ENCODE assay signal across 10 mouse cellular contexts in genomic region chr19:46525691-46526631, GRCm38 (mm10). TPM values are rescaled to one million over a fixed set of nuclear protein-coding genes. Genes with fewer than 3 reads are reported as not detected.
DNase-seq lines count a peak whose midpoint lies in the region; ATAC-seq and TF ChIP-seq lines count a peak whose summit lies in the region.
"Had no signal": no experiment of that assay in that cellular context is flagged by ENCODE, and none has a peak within 500 bp of the region (broad histone marks: within the 10 kb centered on the region; RNA-seq: fewer than 3 reads in every experiment).

No protein-coding gene starts in this region.

- H3K27me3 ChIP-seq in heart, embryonic 15.5 days = no peaks in the 10 kb centered on the region
- H3K27me3 ChIP-seq in MEL (ENCODE audit: control insufficient read depth in 1 of 2, insufficient read depth in 2 of 2, low read length in 2 of 2) = no peaks in the 10 kb centered on the region
- H3K27me3 ChIP-seq in forebrain, embryonic 11.5 days (ENCODE audit: control insufficient read depth, insufficient read depth, low read length) = no peaks in the 10 kb centered on the region
- no peaks in the 10 kb centered on the region for H3K27me3 ChIP-seq in kidney, embryonic 16.5 days (ENCODE audit: insufficient read depth, low read length)

- no peak for TF ChIP-seq RAD21 in MEL (IDR thresholded peaks at IDR 0.05; ENCODE audit: low read depth, low read length)

- no peak for DNase-seq in heart, postnatal 4 days
- peak; percentile 9 for DNase-seq in MEL (ENCODE audit: low read depth, low spot score)
- DNase-seq in forebrain, embryonic 11.5 days (ENCODE audit: low spot score) = no peak
- DNase-seq in thymus, postnatal 36 days = no peak
- DNase-seq in left cerebral cortex, adult 18-20 months (ENCODE audit: low spot score in 2 of 2) = no peak
- DNase-seq in frontal cortex, postnatal 14 days (ENCODE audit: low spot score in 2 of 2) = no peak

- ATAC-seq in heart, embryonic 15.5 days (replicated peaks; ENCODE audit: insufficient number of reproducible peaks, insufficient read depth, low FRiP score, low read depth) = no peak
- ATAC-seq in forebrain, embryonic 11.5 days (replicated peaks; ENCODE audit: low FRiP score) = no peak
- no peak for ATAC-seq in kidney, embryonic 16.5 days (ENCODE audit: low FRiP score, low TSS enrichment)

- no peaks in the 10 kb centered on the region for H3K9me3 ChIP-seq in heart, embryonic 15.5 days (replicated peaks)
- no peaks in the 10 kb centered on the region for H3K9me3 ChIP-seq in MEL (replicated peaks; ENCODE audit: insufficient read depth, low read length)
- H3K9me3 ChIP-seq in forebrain, embryonic 11.5 days (ENCODE audit: control insufficient read depth, low read length) = no peaks in the 10 kb centered on the region
- no peaks in the 10 kb centered on the region for H3K9me3 ChIP-seq in kidney, embryonic 16.5 days (ENCODE audit: low read length)
- H3K9me3 ChIP-seq: G1E had no signal

- 51% methylated on average over 10 of the region's 10 CpGs for WGBS in heart, embryonic 15.5 days
- WGBS in forebrain, embryonic 11.5 days = 53% methylated on average over 10 of the region's 10 CpGs
- 56% methylated on average over 10 of the region's 10 CpGs for WGBS in kidney, embryonic 16.5 days

- no peak for TF ChIP-seq CTCF in MEL (IDR thresholded peaks at IDR 0.05 in 2 of 3, conservative IDR thresholded peaks at IDR 0.05 in 1 of 3; ENCODE audit: control insufficient read depth in 1 of 3, insufficient read depth in 1 of 3, low read depth in 2 of 3, low read length in 3 of 3, poor library complexity in 1 of 3, severe bottlenecking in 1 of 3)

- H3K79me2 ChIP-seq in MEL (ENCODE audit: control insufficient read depth, insufficient read depth, low read length, poor library complexity) = no peaks in the 10 kb centered on the region

- no peaks in the 10 kb centered on the region for H3K36me3 ChIP-seq in heart, embryonic 15.5 days
- H3K36me3 ChIP-seq in MEL (ENCODE audit: control insufficient read depth in 1 of 2, insufficient read depth in 2 of 2, low read length in 2 of 2) = peaks cover 0 to 15% of the 10 kb centered on the region in 2 experiments; a peak in 2 of 4 replicates
- H3K36me3 ChIP-seq in forebrain, embryonic 11.5 days (ENCODE audit: control insufficient read depth, insufficient read depth, low read length) = no peaks in the 10 kb centered on the region
- H3K36me3 ChIP-seq in kidney, embryonic 16.5 days (ENCODE audit: insufficient read depth, low read length) = no peaks in the 10 kb centered on the region
- H3K36me3 ChIP-seq: G1E had no signal

- no peak for TF ChIP-seq EP300 in MEL (IDR thresholded peaks at IDR 0.05; ENCODE audit: low read depth in 1 of 2, low read length in 2 of 2)

- H3K4me1 ChIP-seq in heart, embryonic 15.5 days (replicated peaks) = peaks cover 91% of the 10 kb centered on the region
- H3K4me1 ChIP-seq in MEL (ENCODE audit: control insufficient read depth in 1 of 2, insufficient read depth in 2 of 2, low read length in 2 of 2) = peaks cover 10 to 34% of the 10 kb centered on the region in 2 experiments
- H3K4me1 ChIP-seq in forebrain, embryonic 11.5 days (replicated peaks; ENCODE audit: control insufficient read depth, insufficient read depth, low read length) = peaks cover 65% of the 10 kb centered on the region
- H3K4me1 ChIP-seq in kidney, embryonic 16.5 days (ENCODE audit: insufficient read depth, low read length) = peaks cover 95% of the 10 kb centered on the region

- peak overlapping the region; percentile 81 for H3K27ac ChIP-seq in heart, embryonic 15.5 days
- H3K27ac ChIP-seq in MEL (ENCODE audit: control insufficient read depth, low read depth, low read length) = no peak overlapping the region
- peak overlapping the region; percentile 6; the same call in 1 of the 2 replicates for H3K27ac ChIP-seq in forebrain, embryonic 11.5 days (ENCODE audit: low read depth, low read length)
- H3K27ac ChIP-seq in kidney, embryonic 16.5 days (ENCODE audit: low read length) = peak overlapping the region; percentile 90

- TF ChIP-seq POLR2A in MEL (IDR thresholded peaks at IDR 0.05; ENCODE audit: control insufficient read depth in 1 of 2, insufficient read depth in 1 of 2, low read depth in 1 of 2, low read length in 2 of 2, poor library complexity in 1 of 2) = no peak

- no peak overlapping the region for H3K4me3 ChIP-seq in heart, embryonic 15.5 days
- no peak overlapping the region for H3K4me3 ChIP-seq in MEL (ENCODE audit: control insufficient read depth in 1 of 2, insufficient read depth in 1 of 2, low read depth in 2 of 2, low read length in 2 of 2)
- no peak overlapping the region for H3K4me3 ChIP-seq in forebrain, embryonic 11.5 days (ENCODE audit: low read depth, low read length)
- H3K4me3 ChIP-seq in kidney, embryonic 16.5 days (ENCODE audit: low read length) = no peak overlapping the region
- H3K4me3 ChIP-seq: erythroblast, embryonic 14.5 days had no signal

- no peak overlapping the region for H3K9ac ChIP-seq in heart, embryonic 15.5 days
- H3K9ac ChIP-seq in MEL (ENCODE audit: control insufficient read depth, low read depth, low read length, poor library complexity, severe bottlenecking) = no peak overlapping the region
- H3K9ac ChIP-seq in forebrain, embryonic 11.5 days (ENCODE audit: low read length) = no peak overlapping the region; the same call in 1 of the 2 replicates
- H3K9ac ChIP-seq in kidney, embryonic 16.5 days (replicated peaks; ENCODE audit: low read length) = no peak overlapping the region

- no peak overlapping the region for H3K4me2 ChIP-seq in heart, embryonic 15.5 days
- H3K4me2 ChIP-seq in forebrain, embryonic 11.5 days (ENCODE audit: low read depth, low read length, severe bottlenecking) = 0 out of 2 replicates have a peak overlapping the region, but pooled peaks have one; percentile 8
- no peak overlapping the region for H3K4me2 ChIP-seq in kidney, embryonic 16.5 days (replicated peaks; ENCODE audit: low read depth, low read length)

TF ChIP-seq in MEL, 35 proteins besides CTCF, POLR2A, EP300 and RAD21:
- TF ChIP-seq MYC (IDR thresholded peaks at IDR 0.05; ENCODE audit: low read depth, low read length) = no peak
- no peak for TF ChIP-seq JUND (IDR thresholded peaks at IDR 0.05; ENCODE audit: low read depth, low read length)
- TF ChIP-seq CHD1 (IDR thresholded peaks at IDR 0.05; ENCODE audit: low read depth, low read length) = no peak
- TF ChIP-seq ZNF384 (IDR thresholded peaks at IDR 0.05; ENCODE audit: low read depth, low read length) = no peak
- no peak for TF ChIP-seq MXI1 (IDR thresholded peaks at IDR 0.05; ENCODE audit: low read depth, low read length)
- TF ChIP-seq ZMIZ1 (IDR thresholded peaks at IDR 0.05; ENCODE audit: low read depth, low read length) = no peak
- TF ChIP-seq MEF2A (IDR thresholded peaks at IDR 0.05; ENCODE audit: extremely low read depth, insufficient replicate concordance, low read depth, low read length, poor library complexity, severe bottlenecking) = no peak
- TF ChIP-seq HCFC1 (IDR thresholded peaks at IDR 0.05; ENCODE audit: low read depth, low read length) = no peak
TF ChIP-seq in MEL: peak in this region for 0.

RNA-seq across cellular contexts. Expression of gene Trim8, which starts 24.5 kb away (rescaled TPM):
- polyA plus RNA-seq in heart, embryonic 15.5 days (2015; fragmentation: Nextera tagmentation; extraction: Ambion mirVana) = 15.9 and 19.2 TPM in 2 replicates
- 10 to 100 TPM; 50.1 to 53.8 TPM for total RNA-seq in heart, postnatal 4 days (2021)
- 19.1 and 21.2 TPM in 2 replicates for total RNA-seq in MEL (2012; rRNA removed)
- 10 to 100 TPM in 1 of 2 experiments, not detected in 1; 57.2 TPM for polyA plus RNA-seq in MEL (2012; ENCODE audit: insufficient read depth in 1 of 2, insufficient read length in 2 of 2, low read depth in 1 of 2, low replicate concordance in 2 of 2, missing spikeins in 1 of 2)
- polyA plus RNA-seq in forebrain, embryonic 11.5 days (2014; fragmentation: Nextera tagmentation; extraction: Ambion mirVana) = 30.7 and 39.5 TPM in 2 replicates
- polyA plus RNA-seq in kidney, embryonic 16.5 days (2015; fragmentation: Nextera tagmentation; extraction: Ambion mirVana) = 22.2 and 26.0 TPM in 2 replicates
- total RNA-seq in left cerebral cortex, adult 18-20 months (2021) = 100 to 1,000 TPM; 119 to 120 TPM

RNA-seq across cellular contexts. Expression of gene Arl3, which starts 47.0 kb away (rescaled TPM):
- 86.9 and 91.8 TPM in 2 replicates for polyA plus RNA-seq in heart, embryonic 15.5 days (2015; fragmentation: Nextera tagmentation; extraction: Ambion mirVana)
- total RNA-seq in heart, postnatal 4 days (2021) = 10 to 100 TPM; 29.6 to 31.1 TPM
- 62.4 and 74.8 TPM in 2 replicates for total RNA-seq in MEL (2012; rRNA removed)
- polyA plus RNA-seq in MEL (2012; ENCODE audit: insufficient read depth in 1 of 2, insufficient read length in 2 of 2, low read depth in 1 of 2, low replicate concordance in 2 of 2, missing spikeins in 1 of 2) = 100 to 1,000 TPM in 1 of 2 experiments, not detected in 1; 123 TPM
- polyA plus RNA-seq in forebrain, embryonic 11.5 days (2014; fragmentation: Nextera tagmentation; extraction: Ambion mirVana) = 152 and 154 TPM in 2 replicates
- 142 and 148 TPM in 2 replicates for polyA plus RNA-seq in kidney, embryonic 16.5 days (2015; fragmentation: Nextera tagmentation; extraction: Ambion mirVana)
- total RNA-seq in left cerebral cortex, adult 18-20 months (2021) = 100 to 1,000 TPM; 122 to 128 TPM

RNA-seq across cellular contexts. Expression of gene Sfxn2, which starts 47.2 kb away (rescaled TPM):
- 8.8 and 10.9 TPM in 2 replicates for polyA plus RNA-seq in heart, embryonic 15.5 days (2015; fragmentation: Nextera tagmentation; extraction: Ambion mirVana)
- total RNA-seq in heart, postnatal 4 days (2021) = 1 to 10 TPM; 4.6 to 6.4 TPM
- total RNA-seq in MEL (2012; rRNA removed) = 16.1 and 20.3 TPM in 2 replicates
- polyA plus RNA-seq in MEL (2012; ENCODE audit: insufficient read depth in 1 of 2, insufficient read length in 2 of 2, low read depth in 1 of 2, low replicate concordance in 2 of 2, missing spikeins in 1 of 2) = 10 to 100 TPM; 21.2 to 36.6 TPM
- 10.9 and 14.6 TPM in 2 replicates for polyA plus RNA-seq in forebrain, embryonic 11.5 days (2014; fragmentation: Nextera tagmentation; extraction: Ambion mirVana)
- 39.4 and 41.1 TPM in 2 replicates for polyA plus RNA-seq in kidney, embryonic 16.5 days (2015; fragmentation: Nextera tagmentation; extraction: Ambion mirVana)
- 1 to 10 TPM; 3.5 to 5.6 TPM for total RNA-seq in left cerebral cortex, adult 18-20 months (2021)
